Mouse (Mus musculus): ENCODE data around the gene Asb18. TPM values are rescaled to one million over a fixed set of nuclear protein-coding genes. Genes with fewer than 3 reads are reported as not detected.
A peak's percentile ranks its signal among the peaks of the same experiment; 100 is the strongest.

Asb18 gene
- polyA plus RNA-seq, 1 experiment from 2014 or later, result not detected

DNA sequence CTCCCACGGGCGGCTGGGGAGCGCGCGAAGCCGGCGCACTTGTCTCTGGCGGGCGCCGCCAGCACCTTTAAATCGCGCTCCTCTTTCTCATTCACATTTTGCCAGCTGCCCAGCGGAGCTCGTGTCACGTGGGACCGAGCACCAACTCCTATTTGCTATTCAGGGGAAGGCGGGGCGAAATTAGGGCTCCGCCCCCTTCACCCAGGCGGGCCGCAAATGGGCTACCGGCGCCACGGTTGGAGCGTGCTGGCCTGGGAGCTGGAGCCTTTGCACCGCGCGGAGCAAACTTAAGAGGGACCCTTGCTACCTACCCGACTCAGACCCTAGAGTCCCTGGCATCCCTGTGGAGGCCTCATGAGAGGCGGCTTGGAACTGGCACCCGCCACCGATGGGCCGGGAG, 83.3 kb downstream of the Asb18 start, which contains the start of gene Gbx2:
TSS of gene Gbx2 (minus strand) at position 60 of the 400 bp plus-strand sequence.
- H3K36me3 ChIP-seq (replicated peaks; ENCODE audit: control insufficient read depth, insufficient read depth, low read depth, low read length), result no peaks in the 10 kb centered on the region
- 0% methylated on average over 33 of the region's 33 CpGs for WGBS
- no peaks in the 10 kb centered on the region for H3K9me3 ChIP-seq (replicated peaks; ENCODE audit: control insufficient read depth, low read length)
- peak within 1 kb of the TSS; percentile 50 for H3K4me3 ChIP-seq (ENCODE audit: low read depth, low read length)
- no peak within 1 kb of the TSS for H3K27ac ChIP-seq (replicated peaks; ENCODE audit: low read depth, low read length)
- peak within 1 kb of the TSS; percentile 88 for H3K4me2 ChIP-seq (ENCODE audit: low read depth, low read length)
- H3K9ac ChIP-seq (replicated peaks; ENCODE audit: low read length), result peak within 1 kb of the TSS; percentile 57
- ATAC-seq (replicated peaks; ENCODE audit: insufficient number of reproducible peaks, low FRiP score, low TSS enrichment, low read depth), result no peak; the same call in 1 of the 2 replicates
- peak; percentile 91 for DNase-seq (ENCODE audit: low spot score)
- H3K4me1 ChIP-seq (ENCODE audit: control insufficient read depth, insufficient read depth, low read length), result peaks cover 7% of the 10 kb centered on the region
- H3K27me3 ChIP-seq (ENCODE audit: control insufficient read depth, insufficient read depth, low read length), result peaks cover 64% of the 10 kb centered on the region

DNA sequence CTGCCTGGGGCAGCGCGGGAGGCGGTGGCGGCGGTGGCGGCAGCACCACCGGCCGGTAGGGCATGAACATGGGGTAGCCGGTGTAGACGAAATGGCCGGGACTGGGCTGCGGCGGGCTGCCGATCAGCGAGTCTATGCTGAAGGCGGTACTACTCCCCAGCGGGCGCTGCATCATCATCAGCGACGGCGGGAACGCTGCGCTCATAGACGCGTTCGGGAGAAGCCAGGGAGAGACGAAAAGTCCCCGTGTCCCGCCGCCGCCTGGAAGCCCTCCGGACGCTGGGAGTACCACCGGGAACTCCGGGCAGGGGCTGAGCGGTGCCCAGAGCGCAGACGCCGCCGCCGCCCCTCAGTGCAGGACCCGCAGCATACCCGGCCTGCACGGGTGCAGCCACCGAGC, 83.9 kb downstream of the Asb18 start:
- no peaks in the 10 kb centered on the region for H3K9me3 ChIP-seq (replicated peaks; ENCODE audit: control insufficient read depth, low read length)
- H3K9ac ChIP-seq (replicated peaks; ENCODE audit: low read length), result peak overlapping the region; percentile 57
- H3K4me2 ChIP-seq (ENCODE audit: low read depth, low read length), result peak overlapping the region; percentile 88
- peaks cover 7% of the 10 kb centered on the region for H3K4me1 ChIP-seq (ENCODE audit: control insufficient read depth, insufficient read depth, low read length)
- H3K27me3 ChIP-seq (ENCODE audit: control insufficient read depth, insufficient read depth, low read length), result peaks cover 64% of the 10 kb centered on the region
- WGBS, result 0% methylated on average over 37 of the region's 45 CpGs
- peak; percentile 26 for DNase-seq (ENCODE audit: low spot score)
- no peak for ATAC-seq (replicated peaks; ENCODE audit: insufficient number of reproducible peaks, low FRiP score, low TSS enrichment, low read depth)
- peak overlapping the region; percentile 50 for H3K4me3 ChIP-seq (ENCODE audit: low read depth, low read length)
- no peaks in the 10 kb centered on the region for H3K36me3 ChIP-seq (replicated peaks; ENCODE audit: control insufficient read depth, insufficient read depth, low read depth, low read length)
- no peak overlapping the region for H3K27ac ChIP-seq (replicated peaks; ENCODE audit: low read depth, low read length)

DNA sequence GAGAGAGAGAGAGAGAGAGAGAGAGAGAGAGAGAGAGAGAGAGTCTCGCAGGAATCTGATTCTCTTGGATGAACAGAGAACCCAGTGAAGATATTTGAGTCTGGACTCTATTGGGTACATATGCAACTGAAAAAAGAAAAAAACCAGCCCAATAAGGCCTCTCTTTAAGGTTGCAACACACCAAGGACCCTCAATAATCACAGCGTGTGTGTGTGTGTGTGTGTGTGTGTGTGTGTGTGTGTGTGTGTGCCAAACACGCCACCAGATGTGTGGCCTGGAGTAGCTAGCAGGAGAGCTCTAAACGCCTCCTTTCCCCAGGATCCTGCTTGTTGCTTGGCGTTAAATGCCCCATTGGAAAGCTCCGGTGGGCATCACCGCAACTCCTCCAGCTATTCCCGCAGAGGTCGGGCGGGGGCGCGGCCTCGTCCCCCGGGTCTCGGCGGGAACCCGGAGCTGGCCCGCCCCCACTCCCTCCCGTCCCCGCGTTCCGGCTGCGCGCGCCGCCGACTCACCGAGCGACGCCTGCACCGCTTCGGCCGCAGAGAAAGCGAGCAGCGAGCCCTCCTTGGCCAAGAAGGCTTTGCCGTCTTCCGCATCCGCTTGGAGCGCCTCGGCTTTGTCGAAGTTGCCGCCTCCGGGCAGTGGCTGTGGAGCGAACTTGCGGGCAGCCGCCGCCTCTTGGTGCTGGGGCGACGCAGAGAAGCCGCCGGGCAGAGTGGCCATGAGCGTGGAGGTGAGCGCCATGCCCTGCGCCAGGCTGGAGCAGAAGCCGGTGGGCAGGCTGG, 84.6 kb downstream of the Asb18 start:
- ATAC-seq (replicated peaks; ENCODE audit: insufficient number of reproducible peaks, low FRiP score, low TSS enrichment, low read depth) (no peak; the same call in 1 of the 2 replicates), DNase-seq (ENCODE audit: low spot score) (peak; percentile 55)
- H3K27me3 ChIP-seq (ENCODE audit: control insufficient read depth, insufficient read depth, low read length), result peaks cover 67% of the 10 kb centered on the region
- no peaks in the 10 kb centered on the region for H3K9me3 ChIP-seq (replicated peaks; ENCODE audit: control insufficient read depth, low read length)
- under 1% methylated on average over 49 of the region's 55 CpGs for WGBS
- H3K4me1 ChIP-seq (ENCODE audit: control insufficient read depth, insufficient read depth, low read length), result peaks cover 7% of the 10 kb centered on the region
- no peak overlapping the region for H3K27ac ChIP-seq (replicated peaks; ENCODE audit: low read depth, low read length)
- no peaks in the 10 kb centered on the region for H3K36me3 ChIP-seq (replicated peaks; ENCODE audit: control insufficient read depth, insufficient read depth, low read depth, low read length)
- peak overlapping the region; percentile 57 for H3K9ac ChIP-seq (replicated peaks; ENCODE audit: low read length)
- H3K4me3 ChIP-seq (ENCODE audit: low read depth, low read length), result peak overlapping the region; percentile 50
- peak overlapping the region; percentile 88 for H3K4me2 ChIP-seq (ENCODE audit: low read depth, low read length)

DNA sequence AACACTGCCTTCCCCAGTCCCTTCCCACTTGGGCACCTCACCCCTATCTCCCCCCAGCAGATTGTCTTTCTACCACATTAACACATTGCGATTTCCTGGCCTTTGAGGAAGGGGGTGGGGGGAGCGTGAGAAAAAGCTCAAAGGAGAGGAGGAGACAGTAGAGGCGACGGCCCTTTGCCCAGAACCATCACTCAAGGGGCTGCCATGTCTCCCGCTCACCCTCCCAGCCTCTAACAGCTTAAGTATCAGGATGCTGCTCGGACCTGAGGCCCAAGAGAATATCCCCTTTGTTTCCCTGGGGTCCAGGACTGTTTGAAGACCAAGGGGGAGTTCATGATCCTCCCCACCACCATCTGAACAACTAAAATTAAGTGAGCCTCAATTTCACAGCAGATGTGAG, 85.3 kb downstream of the Asb18 start:
- H3K27ac ChIP-seq (replicated peaks; ENCODE audit: low read depth, low read length), result no peak overlapping the region
- H3K4me3 ChIP-seq (ENCODE audit: low read depth, low read length), result peak overlapping the region; percentile 50
- WGBS, result 0% methylated on average over 6 of the region's 6 CpGs
- no peak overlapping the region; the same call in 1 of the 2 replicates for H3K9ac ChIP-seq (replicated peaks; ENCODE audit: low read length)
- H3K27me3 ChIP-seq (ENCODE audit: control insufficient read depth, insufficient read depth, low read length), result peaks cover 74% of the 10 kb centered on the region
- H3K4me1 ChIP-seq (ENCODE audit: control insufficient read depth, insufficient read depth, low read length), result peaks cover 7% of the 10 kb centered on the region
- H3K36me3 ChIP-seq (replicated peaks; ENCODE audit: control insufficient read depth, insufficient read depth, low read depth, low read length), result no peaks in the 10 kb centered on the region
- no peaks in the 10 kb centered on the region for H3K9me3 ChIP-seq (replicated peaks; ENCODE audit: control insufficient read depth, low read length)
- ATAC-seq (replicated peaks; ENCODE audit: insufficient number of reproducible peaks, low FRiP score, low TSS enrichment, low read depth), result no peak
- DNase-seq (ENCODE audit: low spot score), result no peak
- peak overlapping the region; percentile 23 for H3K4me2 ChIP-seq (ENCODE audit: low read depth, low read length)

DNA sequence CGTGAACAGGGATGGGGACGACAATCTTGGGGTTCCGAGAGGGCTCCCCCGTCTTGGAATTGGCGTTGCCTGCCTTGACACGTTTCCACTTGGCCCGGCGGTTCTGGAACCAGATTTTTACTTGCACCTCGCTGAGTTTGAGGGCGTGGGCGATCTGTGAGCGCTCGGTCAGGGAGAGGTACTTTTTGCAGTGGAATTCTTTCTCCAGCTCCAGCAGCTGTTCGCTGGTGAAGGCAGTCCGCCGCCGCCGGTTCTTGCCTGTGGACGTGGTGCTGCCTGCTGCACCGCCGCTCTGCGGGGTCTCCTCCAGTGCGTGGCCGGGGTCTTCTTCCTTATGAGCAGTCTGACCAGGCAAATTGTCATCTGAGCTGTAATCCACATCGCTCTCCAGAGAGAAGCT, 85.8 kb downstream of the Asb18 start:
- Histone ChIP-seq H3K36me3 (replicated peaks; ENCODE audit: control insufficient read depth, insufficient read depth, low read depth, low read length) (no peaks in the 10 kb centered on the region), H3K4me1 (ENCODE audit: control insufficient read depth, insufficient read depth, low read length) (peaks cover 7% of the 10 kb centered on the region), H3K4me3 (ENCODE audit: low read depth, low read length) (peak overlapping the region; percentile 50; the same call in 1 of the 2 replicates), H3K9ac (replicated peaks; ENCODE audit: low read length) (no peak overlapping the region; the same call in 1 of the 2 replicates), H3K27me3 (ENCODE audit: control insufficient read depth, insufficient read depth, low read length) (peaks cover 76% of the 10 kb centered on the region), H3K9me3 (replicated peaks; ENCODE audit: control insufficient read depth, low read length) (no peaks in the 10 kb centered on the region), H3K4me2 (ENCODE audit: low read depth, low read length) (peak overlapping the region; percentile 23; the same call in 1 of the 2 replicates), H3K27ac (replicated peaks; ENCODE audit: low read depth, low read length) (no peak overlapping the region)
- ATAC-seq (replicated peaks; ENCODE audit: insufficient number of reproducible peaks, low FRiP score, low TSS enrichment, low read depth) (no peak), DNase-seq (ENCODE audit: low spot score) (peak; percentile 35)
- 4% methylated on average over 25 of the region's 25 CpGs for WGBS

DNA sequence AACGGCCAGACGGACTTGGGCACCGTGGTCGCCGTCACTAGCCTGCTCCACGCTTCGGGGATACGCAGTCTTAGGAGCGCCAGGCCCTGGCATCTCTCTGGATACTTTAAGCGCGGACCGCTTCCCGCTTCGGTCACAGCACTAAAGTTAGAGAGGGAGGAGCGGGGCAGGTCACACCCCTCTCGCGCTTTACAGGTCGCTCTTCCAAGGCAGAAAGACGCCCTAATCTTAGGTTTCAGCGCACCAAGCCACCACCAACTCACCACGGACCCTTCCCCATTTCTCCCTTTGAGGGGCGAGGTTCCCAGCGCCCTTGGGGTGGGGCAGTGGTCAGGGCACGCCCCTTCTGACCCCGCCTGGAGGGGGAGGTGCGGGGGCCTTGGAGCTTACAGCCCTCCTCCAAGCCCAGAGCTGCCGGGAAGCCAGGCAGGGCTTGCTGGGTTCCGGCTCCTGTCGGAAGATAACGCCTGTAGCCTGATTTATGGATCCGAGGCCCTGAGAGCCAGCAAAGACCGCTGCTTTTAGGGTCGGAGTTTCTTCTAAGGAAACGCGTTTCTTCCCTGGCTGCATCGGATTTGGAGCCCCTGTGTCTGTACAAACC, 87.3 kb downstream of the Asb18 start:
- H3K4me1 ChIP-seq (ENCODE audit: control insufficient read depth, insufficient read depth, low read length), result peaks cover 12% of the 10 kb centered on the region; the same call in 1 of the 2 replicates
- ATAC-seq (replicated peaks; ENCODE audit: insufficient number of reproducible peaks, low FRiP score, low TSS enrichment, low read depth) (no peak), DNase-seq (ENCODE audit: low spot score) (peak; percentile 39)
- H3K9me3 ChIP-seq (replicated peaks; ENCODE audit: control insufficient read depth, low read length), result no peaks in the 10 kb centered on the region
- no peaks in the 10 kb centered on the region for H3K36me3 ChIP-seq (replicated peaks; ENCODE audit: control insufficient read depth, insufficient read depth, low read depth, low read length)
- peak overlapping the region; percentile 47 for H3K4me2 ChIP-seq (ENCODE audit: low read depth, low read length)
- peaks cover 89% of the 10 kb centered on the region for H3K27me3 ChIP-seq (ENCODE audit: control insufficient read depth, insufficient read depth, low read length)
- H3K4me3 ChIP-seq (ENCODE audit: low read depth, low read length), result peak overlapping the region; percentile 17
- WGBS, result 1% methylated on average over 36 of the region's 36 CpGs
- no peak overlapping the region for H3K27ac ChIP-seq (replicated peaks; ENCODE audit: low read depth, low read length)
- no peak overlapping the region for H3K9ac ChIP-seq (replicated peaks; ENCODE audit: low read length)

DNA sequence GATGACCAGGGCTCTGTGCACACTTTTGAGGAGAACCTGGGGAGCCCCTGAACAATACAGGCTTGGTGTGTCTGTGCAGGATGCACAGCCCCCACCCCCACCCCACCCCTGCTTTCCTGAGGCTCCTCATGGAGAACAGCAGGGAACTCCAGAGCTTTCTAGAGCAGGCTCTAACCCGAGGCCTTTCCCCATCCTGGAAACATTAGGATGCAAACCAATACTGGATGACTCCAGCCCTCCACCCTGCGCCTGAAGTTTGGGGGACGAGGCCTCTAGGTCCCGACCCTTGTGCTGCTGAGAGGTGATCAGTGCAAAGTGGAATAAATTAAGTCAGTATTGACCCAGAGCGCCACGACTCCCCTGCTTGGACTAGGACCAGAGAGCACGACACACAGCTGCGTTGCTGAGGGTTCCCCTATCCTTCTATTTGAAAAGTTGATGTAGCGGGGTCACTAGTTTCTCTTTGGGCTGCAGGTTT, 87.8 kb downstream of the Asb18 start:
- Histone ChIP-seq H3K27ac (replicated peaks; ENCODE audit: low read depth, low read length) (no peak overlapping the region), H3K36me3 (replicated peaks; ENCODE audit: control insufficient read depth, insufficient read depth, low read depth, low read length) (no peaks in the 10 kb centered on the region), H3K4me3 (ENCODE audit: low read depth, low read length) (peak overlapping the region; percentile 17; the same call in 1 of the 2 replicates), H3K4me1 (ENCODE audit: control insufficient read depth, insufficient read depth, low read length) (peaks cover 12% of the 10 kb centered on the region; the same call in 1 of the 2 replicates), H3K27me3 (ENCODE audit: control insufficient read depth, insufficient read depth, low read length) (peaks cover 91% of the 10 kb centered on the region), H3K9me3 (replicated peaks; ENCODE audit: control insufficient read depth, low read length) (no peaks in the 10 kb centered on the region), H3K4me2 (ENCODE audit: low read depth, low read length) (peak overlapping the region; percentile 47), H3K9ac (replicated peaks; ENCODE audit: low read length) (no peak overlapping the region)
- no peak for DNase-seq (ENCODE audit: low spot score)
- ATAC-seq (replicated peaks; ENCODE audit: insufficient number of reproducible peaks, low FRiP score, low TSS enrichment, low read depth), result no peak
- 2% methylated on average over 9 of the region's 9 CpGs for WGBS

All from embryonic facial prominence, embryonic 11.5 days (tissue).